Mouse (Mus musculus) heart, embryonic 14.5 days (tissue): ENCODE results near the gene Gm20855. TPM values are rescaled to one million over a fixed set of nuclear protein-coding genes. Genes with fewer than 3 reads are reported as not detected.
"Not testable (repeated sequence)": the region's sequence is repeated elsewhere in the genome, so short reads cannot be mapped to it uniquely, and the experiment has no call there.

Experiments
- ATAC-seq: fragments of 200-750 bp; cut with Nextera tagmentation; 2 replicates; pipeline ENCODE4 v1.8.0; 2017; ENCODE audit warnings: low read depth, moderate TSS enrichment; ENCODE audit not compliant: insufficient number of reproducible peaks, insufficient read depth, low FRiP score
- H3K27ac ChIP-seq, 2 experiments: fragments of 200-500 bp in 1 of 2; fragments of 300-500 bp in 1 of 2; sonication (generic) in 1 of 2; replicated peaks in 1 of 2; 2 replicates each; pipeline ENCODE4 v1.5.1; 2012 to 2014; ENCODE audit warnings: low read depth in 2 of 2, low read length in 2 of 2, control low read depth in 1 of 2, mild to moderate bottlenecking in 1 of 2, mixed read lengths in 1 of 2; ENCODE audit not compliant: control insufficient read depth in 1 of 2, insufficient read depth in 1 of 2
- H3K27me3 ChIP-seq: fragments of 300-500 bp; sonication (generic); 2 replicates; pipeline ENCODE4 v1.6.1; 2014; ENCODE audit warnings: mild to moderate bottlenecking, low read length, control low read depth; ENCODE audit not compliant: control insufficient read depth, insufficient read depth
- H3K36me3 ChIP-seq: fragments of 300-500 bp; sonication (generic); 2 replicates; pipeline ENCODE4 v1.6.1; 2014; ENCODE audit warnings: mild to moderate bottlenecking, control low read depth, low read length, mixed read lengths; ENCODE audit not compliant: control insufficient read depth, insufficient read depth
- H3K4me1 ChIP-seq, 2 experiments: fragments of 200-500 bp in 1 of 2; fragments of 300-500 bp in 1 of 2; sonication (generic) in 1 of 2; 2 replicates each; pipeline ENCODE4 v1.6.1; 2012 to 2014; ENCODE audit warnings: low read length in 2 of 2, control low read depth in 1 of 2, mixed read lengths in 1 of 2; ENCODE audit not compliant: control insufficient read depth in 2 of 2, insufficient read depth in 2 of 2
- H3K4me2 ChIP-seq: fragments of 300-500 bp; sonication (generic); 2 replicates; pipeline ENCODE4 v1.6.1; 2014; ENCODE audit warnings: mild to moderate bottlenecking, low read length
- H3K4me3 ChIP-seq, 2 experiments: fragments of 200-500 bp in 1 of 2; fragments of 300-500 bp in 1 of 2; sonication (generic) in 1 of 2; 2 replicates each; pipeline ENCODE4 v1.5.1; 2012 to 2014; ENCODE audit warnings: low read length in 2 of 2, mild to moderate bottlenecking in 2 of 2, control low read depth in 1 of 2, low read depth in 1 of 2, moderate library complexity in 1 of 2; ENCODE audit not compliant: control insufficient read depth in 1 of 2, insufficient read depth in 1 of 2
- H3K9ac ChIP-seq: fragments of 300-500 bp; sonication (generic); 2 replicates; pipeline ENCODE4 v1.6.1; 2014; ENCODE audit warnings: mild to moderate bottlenecking, low read length
- H3K9me3 ChIP-seq: fragments of 300-500 bp; sonication (generic); 2 replicates; pipeline ENCODE4 v1.6.1; 2016; ENCODE audit warnings: low read length, control low read depth; ENCODE audit not compliant: control insufficient read depth
- WGBS: fragments of 180-500 bp; shearing (Covaris S2); extraction: QIAGEN DNeasy Blood & Tissue Kit; methylation state at CpG from one replicate; pipeline ENCODE4 v1.1.7; 2014; 5-methylcytosine and 5-hydroxymethylcytosine counted together
- polyA plus RNA-seq: library from polyadenylated mRNA; unstranded; fragments of >200 nt; fragmentation: Nextera tagmentation; extraction: Ambion mirVana; gene quantifications from 2 replicates; pipeline ENCODE4 v1.2.1, GENCODE M21; 2014

The Gm20855 gene
- not detected in 2 replicates for polyA plus RNA-seq

DNA sequence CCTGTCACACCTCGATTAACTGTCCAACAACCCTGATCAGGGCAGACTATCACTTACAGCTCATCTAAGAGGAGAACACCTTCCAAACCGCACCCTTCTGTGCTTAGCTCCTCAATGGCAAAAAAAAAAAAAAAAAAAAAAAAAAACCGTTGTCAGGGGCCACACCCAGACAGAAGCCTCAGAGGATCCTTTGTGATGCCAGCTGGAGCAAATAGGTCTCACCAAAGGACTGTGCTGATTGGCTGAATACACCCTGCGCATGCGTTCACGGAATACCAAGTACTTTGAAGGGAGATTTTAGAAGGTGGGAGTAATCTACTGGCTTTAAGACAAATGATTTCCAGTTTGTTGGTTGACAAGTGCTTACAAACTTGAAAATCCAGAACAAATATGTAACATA, at the start of gene Gm20855:
Gene Gm20855 (minus strand): TSS at position 101 of the 400 bp plus-strand sequence.
- H3K4me1 ChIP-seq, H3K27ac ChIP-seq, H3K27me3 ChIP-seq, H3K36me3 ChIP-seq, H3K4me3 ChIP-seq, H3K9me3 ChIP-seq, H3K4me2 ChIP-seq, H3K9ac ChIP-seq, ATAC-seq: not testable (repeated sequence)
- no CpG with 5 or more reads among the region's 6 CpGs for WGBS
